Mouse (Mus musculus) yolk sac, embryonic 10.5 days (tissue): ENCODE results near the gene Notch2.

Source experiments
- DNase-seq: peaks from one replicate; pipeline ENCODE4 v3.0.0-alpha.2; 2017; ENCODE audit warnings: low spot score

Gene Notch2

GRCm38 (mm10) chr3:98157073-98157472 lies 143.7 kb downstream of the Notch2 start:
- DNase-seq = no peak

- DNase-seq = no peak
Observed at GRCm38 (mm10) chr3:98157585-98157984, 144.3 kb downstream of the Notch2 start.

- DNase-seq = no peak
Observed at GRCm38 (mm10) chr3:98158646-98159045, 145.3 kb downstream of the Notch2 start.

GRCm38 (mm10) chr3:98159289-98159688 lies 146.0 kb downstream of the Notch2 start:
- DNase-seq = no peak

GRCm38 (mm10) chr3:98160330-98160729 lies 147.0 kb downstream of the Notch2 start, which contains the start of gene Adam30:
Gene Adam30 (plus strand): TSS chr3:98160630.
- DNase-seq = no peak

- no peak for DNase-seq
Observed at GRCm38 (mm10) chr3:98178340-98178739, 165.0 kb downstream of the Notch2 start.

- peak; percentile 44 for DNase-seq
Observed at GRCm38 (mm10) chr3:98180805-98181204, 167.5 kb downstream of the Notch2 start.

- no peak for DNase-seq
Observed at GRCm38 (mm10) chr3:98185163-98185714, 171.9 kb downstream of the Notch2 start.

- DNase-seq = no peak
Observed at GRCm38 (mm10) chr3:98187777-98188176, 174.4 kb downstream of the Notch2 start.

- peak; percentile 77 for DNase-seq
Observed at GRCm38 (mm10) chr3:98197711-98198532, 184.6 kb downstream of the Notch2 start.

- no peak for DNase-seq
Observed at GRCm38 (mm10) chr3:98199747-98200146, 186.4 kb downstream of the Notch2 start.
